Mouse (Mus musculus) lung, embryonic 15.5 days (tissue): Measurements from ENCODE around the gene Tgfb1. TPM values are rescaled to one million over a fixed set of nuclear protein-coding genes. Genes with fewer than 3 reads are reported as not detected.

ENCODE experiments used
- ATAC-seq: fragments of 200-750 bp; cut with Nextera tagmentation; 2 replicates; pipeline ENCODE4 v1.8.0; 2017; ENCODE audit warnings: moderate number of reproducible peaks, borderline replicate concordance; ENCODE audit not compliant: low FRiP score, low TSS enrichment; ENCODE audit errors: extremely low read depth
- H3K27ac ChIP-seq: fragments of 300-500 bp; sonication (generic); 2 replicates; pipeline ENCODE4 v1.5.1; 2015; ENCODE audit warnings: moderate library complexity, mild to moderate bottlenecking, inconsistent platforms
- H3K27me3 ChIP-seq: fragments of 300-500 bp; sonication (generic); 2 replicates; pipeline ENCODE4 v1.6.1; 2015; ENCODE audit warnings: inconsistent platforms
- H3K36me3 ChIP-seq: fragments of 300-500 bp; sonication (generic); 2 replicates; pipeline ENCODE4 v1.6.1; 2015; ENCODE audit warnings: inconsistent platforms
- H3K4me1 ChIP-seq: fragments of 300-500 bp; sonication (generic); 2 replicates; pipeline ENCODE4 v1.6.1; 2015; ENCODE audit warnings: inconsistent platforms
- H3K4me2 ChIP-seq: fragments of 300-500 bp; sonication (generic); 2 replicates; pipeline ENCODE4 v1.6.1; 2015; ENCODE audit warnings: inconsistent platforms, mild to moderate bottlenecking, moderate library complexity
- H3K4me3 ChIP-seq: fragments of 300-500 bp; sonication (generic); 2 replicates; pipeline ENCODE4 v1.5.1; 2015; ENCODE audit warnings: mild to moderate bottlenecking, inconsistent platforms
- H3K9ac ChIP-seq: fragments of 300-500 bp; sonication (generic); 2 replicates; pipeline ENCODE4 v1.6.1; 2015; ENCODE audit warnings: inconsistent platforms
- H3K9me3 ChIP-seq: fragments of 300-500 bp; sonication (generic); 2 replicates; pipeline ENCODE4 v1.6.1; 2016; ENCODE audit warnings: inconsistent platforms
- WGBS: fragments of 180-500 bp; shearing (Covaris S2); methylation state at CpG from one replicate; pipeline ENCODE4 v1.1.7; 2015; 5-methylcytosine and 5-hydroxymethylcytosine counted together
- polyA plus RNA-seq: library from polyadenylated mRNA; unstranded; fragments of >200 nt; fragmentation: Nextera tagmentation; extraction: Ambion mirVana; gene quantifications from 2 replicates; pipeline ENCODE4 v1.2.1, GENCODE M21; 2015

Tgfb1 gene
- 2.9 and 3.5 TPM in 2 replicates for polyA plus RNA-seq

- peak within 1 kb of the TSS; percentile 69 for H3K9ac ChIP-seq
- under 1% methylated on average over 48 of the region's 69 CpGs for WGBS
- peak within 1 kb of the TSS; percentile 92 for H3K27ac ChIP-seq
- peaks cover 26% of the 10 kb centered on the region for H3K27me3 ChIP-seq
- H3K4me1 ChIP-seq = peaks cover 35% of the 10 kb centered on the region
- ATAC-seq = peak; percentile 66
- peak within 1 kb of the TSS; percentile 72 for H3K4me3 ChIP-seq
- no peaks in the 10 kb centered on the region for H3K9me3 ChIP-seq
- no peaks in the 10 kb centered on the region for H3K36me3 ChIP-seq
- peak within 1 kb of the TSS; percentile 95 for H3K4me2 ChIP-seq
Measured at GRCm38 (mm10) chr7:25686680-25687531, at the start of gene Tgfb1. Tgfb1 (plus strand) TSS chr7:25687002.

DNA sequence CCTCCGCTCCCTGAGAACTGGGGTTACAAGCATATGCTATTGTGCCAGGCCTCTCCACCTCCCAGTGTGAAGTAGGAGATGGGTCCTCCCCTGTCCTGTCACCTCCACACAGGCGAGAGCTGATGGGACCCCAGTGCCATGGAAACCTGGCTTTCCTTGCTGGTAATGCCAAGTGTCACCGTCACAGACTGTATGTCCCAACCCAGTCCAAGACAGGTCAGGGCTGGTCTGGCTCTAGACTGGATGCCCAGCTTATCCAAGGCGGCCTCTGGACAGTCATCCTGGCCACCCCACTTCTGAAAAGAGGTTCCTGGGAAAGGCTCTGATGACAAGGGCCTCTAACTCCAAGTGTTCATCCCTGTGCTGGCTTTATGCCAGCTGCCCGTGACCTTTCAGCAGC, 49.7 kb upstream of the Tgfb1 start:
- Histone ChIP-seq H3K27me3 (no peaks in the 10 kb centered on the region), H3K9ac (no peak overlapping the region), H3K4me1 (no peaks in the 10 kb centered on the region), H3K36me3 (peaks cover 3% of the 10 kb centered on the region; the same call in 1 of the 2 replicates), H3K4me2 (no peak overlapping the region), H3K27ac (no peak overlapping the region), H3K4me3 (no peak overlapping the region), H3K9me3 (no peaks in the 10 kb centered on the region)
- 81% methylated on average over 5 of the region's 5 CpGs for WGBS
- no peak for ATAC-seq

DNA sequence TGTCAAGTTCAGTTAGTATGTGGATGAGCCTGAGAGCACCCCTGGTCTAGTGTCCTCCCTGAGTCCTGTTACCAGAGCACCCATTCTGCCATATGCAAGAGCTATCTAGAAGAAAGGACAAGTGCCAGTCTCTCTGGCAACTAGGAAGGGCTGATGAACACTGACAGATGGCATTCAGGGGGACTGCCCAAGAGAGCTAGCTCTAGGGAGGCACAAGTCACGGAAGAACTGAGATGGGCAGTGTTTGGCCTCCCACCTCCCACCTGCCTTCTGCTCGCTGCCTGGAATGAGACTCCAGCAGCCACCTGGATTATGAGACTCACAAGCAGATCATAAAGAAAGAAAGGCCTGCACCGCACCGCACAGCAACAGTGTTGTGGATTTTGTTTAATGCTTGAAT, 47.0 kb upstream of the Tgfb1 start:
- 87% methylated on average over 4 of the region's 4 CpGs for WGBS
- no peak overlapping the region for H3K27ac ChIP-seq
- no peaks in the 10 kb centered on the region for H3K27me3 ChIP-seq
- H3K4me2 ChIP-seq = no peak overlapping the region
- H3K4me3 ChIP-seq = no peak overlapping the region
- H3K9ac ChIP-seq = no peak overlapping the region
- no peaks in the 10 kb centered on the region for H3K9me3 ChIP-seq
- no peaks in the 10 kb centered on the region for H3K36me3 ChIP-seq
- no peak for ATAC-seq
- no peaks in the 10 kb centered on the region for H3K4me1 ChIP-seq

DNA sequence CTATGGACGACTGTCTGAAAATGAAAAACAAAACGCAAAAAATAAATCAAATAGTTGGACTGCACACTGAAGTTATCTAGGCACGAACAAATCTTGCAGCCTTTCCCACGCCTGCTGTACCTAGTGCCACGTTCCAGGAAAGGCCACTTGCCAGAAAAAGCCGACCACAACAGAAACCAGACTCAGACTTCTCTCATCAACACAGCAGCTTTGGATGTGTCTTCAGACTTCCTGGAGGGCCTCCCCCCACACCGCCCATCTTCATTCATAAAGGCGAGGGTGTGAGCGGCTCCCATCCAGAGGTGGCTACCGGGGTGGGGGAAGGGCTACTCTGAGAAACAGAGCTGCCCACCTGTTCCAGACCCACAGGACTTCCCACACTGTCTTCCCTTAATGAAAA, 42.7 kb upstream of the Tgfb1 start:
- no peak for ATAC-seq
- Histone ChIP-seq H3K4me2 (no peak overlapping the region), H3K27ac (no peak overlapping the region), H3K9ac (no peak overlapping the region), H3K36me3 (no peaks in the 10 kb centered on the region), H3K4me1 (no peaks in the 10 kb centered on the region), H3K27me3 (no peaks in the 10 kb centered on the region), H3K9me3 (no peaks in the 10 kb centered on the region), H3K4me3 (no peak overlapping the region)
- 66% methylated on average over 10 of the region's 10 CpGs for WGBS

- no peaks in the 10 kb centered on the region for H3K4me1 ChIP-seq
- 70% methylated on average over 4 of the region's 4 CpGs for WGBS
- no peaks in the 10 kb centered on the region for H3K27me3 ChIP-seq
- H3K9me3 ChIP-seq = no peaks in the 10 kb centered on the region
- H3K4me3 ChIP-seq = no peak overlapping the region
- H3K36me3 ChIP-seq = no peaks in the 10 kb centered on the region
- H3K27ac ChIP-seq = no peak overlapping the region
- no peak overlapping the region for H3K9ac ChIP-seq
- no peak for ATAC-seq
- no peak overlapping the region for H3K4me2 ChIP-seq
Measured at GRCm38 (mm10) chr7:25644631-25645030, 42.2 kb upstream of the Tgfb1 start.

DNA sequence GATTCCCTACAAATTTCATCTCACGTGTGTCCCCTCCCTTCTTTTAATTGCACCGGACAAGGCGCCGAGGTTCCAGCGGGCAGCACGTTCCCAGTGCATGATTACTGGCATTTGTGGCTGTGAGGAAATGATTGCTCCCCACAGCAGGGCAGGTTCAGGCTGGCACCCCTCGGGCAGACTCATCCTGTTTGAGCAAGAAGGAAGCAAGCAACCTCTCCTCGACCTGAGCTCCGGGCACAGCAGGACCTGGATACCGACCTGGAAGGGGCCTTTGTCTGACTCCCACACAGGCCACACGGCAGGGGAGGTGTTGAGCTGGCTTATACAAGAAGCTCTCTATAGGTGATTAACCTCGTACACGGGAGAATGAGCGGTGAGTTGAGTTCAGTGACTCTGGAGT, 41.7 kb upstream of the Tgfb1 start:
- Histone ChIP-seq H3K9me3 (no peaks in the 10 kb centered on the region), H3K4me2 (no peak overlapping the region), H3K9ac (no peak overlapping the region), H3K4me1 (no peaks in the 10 kb centered on the region), H3K36me3 (no peaks in the 10 kb centered on the region), H3K27me3 (no peaks in the 10 kb centered on the region), H3K4me3 (no peak overlapping the region), H3K27ac (no peak overlapping the region)
- ATAC-seq = no peak
- 65% methylated on average over 14 of the region's 14 CpGs for WGBS

- Histone ChIP-seq H3K9ac (no peak overlapping the region), H3K4me2 (no peak overlapping the region), H3K27me3 (no peaks in the 10 kb centered on the region), H3K9me3 (no peaks in the 10 kb centered on the region), H3K36me3 (no peaks in the 10 kb centered on the region), H3K27ac (no peak overlapping the region), H3K4me3 (no peak overlapping the region), H3K4me1 (no peaks in the 10 kb centered on the region)
- ATAC-seq = no peak; the same call in 1 of the 2 replicates
- 53% methylated on average over 5 of the region's 5 CpGs for WGBS
Measured at GRCm38 (mm10) chr7:25647574-25648123, 39.2 kb upstream of the Tgfb1 start.

DNA sequence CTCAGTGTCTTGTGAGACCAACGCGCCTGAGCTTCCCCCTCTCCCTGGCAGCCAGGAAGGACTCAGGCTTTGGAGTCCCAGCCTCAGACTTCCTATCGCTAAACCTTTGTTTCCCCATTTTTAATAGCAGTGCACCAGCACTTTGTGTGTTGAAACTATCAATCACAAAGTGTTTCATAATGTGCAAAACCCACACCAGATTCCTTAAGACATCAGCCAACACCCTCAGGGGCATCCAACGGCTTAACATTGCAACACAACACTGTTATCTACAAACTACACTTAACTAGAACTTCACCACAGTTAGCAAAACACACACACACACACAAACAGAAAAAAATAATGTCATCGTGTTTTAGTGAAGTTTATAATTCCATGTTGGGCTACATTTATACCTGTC, 37.0 kb upstream of the Tgfb1 start:
- no peaks in the 10 kb centered on the region for H3K27me3 ChIP-seq
- 57% methylated on average over 5 of the region's 5 CpGs for WGBS

GRCm38 (mm10) chr7:25651281-25651680, 35.5 kb upstream of the Tgfb1 start:
- Histone ChIP-seq H3K36me3 (no peaks in the 10 kb centered on the region), H3K9ac (no peak overlapping the region), H3K27me3 (no peaks in the 10 kb centered on the region), H3K4me2 (no peak overlapping the region), H3K4me3 (no peak overlapping the region), H3K27ac (no peak overlapping the region), H3K9me3 (no peaks in the 10 kb centered on the region), H3K4me1 (no peaks in the 10 kb centered on the region)
- ATAC-seq = no peak
- 88% methylated on average over 8 of the region's 8 CpGs for WGBS

More for the DNA sequence above, 37.0 kb upstream of the Tgfb1 start:
- Histone ChIP-seq H3K27ac (no peak overlapping the region), H3K9ac (no peak overlapping the region), H3K9me3 (no peaks in the 10 kb centered on the region), H3K4me3 (no peak overlapping the region), H3K36me3 (no peaks in the 10 kb centered on the region), H3K4me1 (no peaks in the 10 kb centered on the region), H3K4me2 (no peak overlapping the region)
- ATAC-seq = no peak

GRCm38 (mm10) chr7:25652244-25652759, 34.5 kb upstream of the Tgfb1 start:
- H3K27ac ChIP-seq = no peak overlapping the region
- no peak for ATAC-seq
- 57% methylated on average over 12 of the region's 12 CpGs for WGBS
- H3K36me3 ChIP-seq = no peaks in the 10 kb centered on the region
- no peak overlapping the region for H3K4me2 ChIP-seq
- H3K4me3 ChIP-seq = no peak overlapping the region
- H3K9me3 ChIP-seq = no peaks in the 10 kb centered on the region
- H3K27me3 ChIP-seq = no peaks in the 10 kb centered on the region
- peaks cover 4% of the 10 kb centered on the region for H3K4me1 ChIP-seq
- H3K9ac ChIP-seq = no peak overlapping the region

GRCm38 (mm10) chr7:25655601-25656428, 31.0 kb upstream of the Tgfb1 start:
- H3K4me3 ChIP-seq = no peak overlapping the region
- H3K9ac ChIP-seq = no peak overlapping the region
- no peak for ATAC-seq
- WGBS = 75% methylated on average over 11 of the region's 11 CpGs
- H3K4me2 ChIP-seq = no peak overlapping the region
- H3K4me1 ChIP-seq = peaks cover 23% of the 10 kb centered on the region
- no peak overlapping the region for H3K27ac ChIP-seq
- H3K9me3 ChIP-seq = no peaks in the 10 kb centered on the region
- H3K27me3 ChIP-seq = no peaks in the 10 kb centered on the region
- H3K36me3 ChIP-seq = no peaks in the 10 kb centered on the region
